Mouse (Mus musculus) mesoderm, embryonic 11.5 days (tissue): ENCODE data around the gene Gm10638.
A peak's percentile ranks its signal among the peaks of the same experiment; 100 is the strongest.

Experiments used
- DNase-seq: peaks from one replicate; pipeline ENCODE4 v3.0.0-alpha.2; 2012; ENCODE audit warnings: low read depth, low spot score

The Gm10638 gene

GRCm38 (mm10) chr8:86745221-86745934 lies at the start of gene Gm10638, which contains the start of gene Siah1a:
TSS of gene Gm10638 (plus strand) at chr8:86745699.
TSS of gene Siah1a (minus strand) at chr8:86745934.
- peak; percentile 75 for DNase-seq

GRCm38 (mm10) chr8:86695703-86696102 lies 49.8 kb upstream of the Gm10638 start:
- DNase-seq, result no peak

- no peak for DNase-seq
Observed at GRCm38 (mm10) chr8:86698811-86699421, 46.6 kb upstream of the Gm10638 start.

GRCm38 (mm10) chr8:86699471-86699870 lies 46.0 kb upstream of the Gm10638 start:
- no peak for DNase-seq

- no peak for DNase-seq
Observed at GRCm38 (mm10) chr8:86702453-86702852, 43.0 kb upstream of the Gm10638 start.

GRCm38 (mm10) chr8:86705317-86705716 lies 40.2 kb upstream of the Gm10638 start:
- no peak for DNase-seq

- no peak for DNase-seq
Observed at GRCm38 (mm10) chr8:86706756-86707155, 38.7 kb upstream of the Gm10638 start.

GRCm38 (mm10) chr8:86707873-86708272 lies 37.6 kb upstream of the Gm10638 start:
- DNase-seq, result no peak

GRCm38 (mm10) chr8:86712594-86712993 lies 32.9 kb upstream of the Gm10638 start:
- no peak for DNase-seq

- DNase-seq, result peak; percentile 75
Observed at GRCm38 (mm10) chr8:86713407-86714188, 31.9 kb upstream of the Gm10638 start.

- DNase-seq, result no peak
Observed at GRCm38 (mm10) chr8:86718332-86718994, 27.0 kb upstream of the Gm10638 start.

- DNase-seq, result no peak
Observed at GRCm38 (mm10) chr8:86719368-86719767, 26.1 kb upstream of the Gm10638 start.

GRCm38 (mm10) chr8:86720756-86721459 lies 24.6 kb upstream of the Gm10638 start:
- DNase-seq, result no peak

GRCm38 (mm10) chr8:86721490-86721889 lies 24.0 kb upstream of the Gm10638 start:
- no peak for DNase-seq

GRCm38 (mm10) chr8:86726959-86727358 lies 18.5 kb upstream of the Gm10638 start:
- no peak for DNase-seq

GRCm38 (mm10) chr8:86728224-86728950 lies 17.1 kb upstream of the Gm10638 start:
- DNase-seq, result no peak

GRCm38 (mm10) chr8:86730303-86730702 lies 15.2 kb upstream of the Gm10638 start:
- no peak for DNase-seq

GRCm38 (mm10) chr8:86730860-86731259 lies 14.6 kb upstream of the Gm10638 start:
- DNase-seq, result no peak

- no peak for DNase-seq
Observed at GRCm38 (mm10) chr8:86734171-86734570, 11.3 kb upstream of the Gm10638 start.

- no peak for DNase-seq
Observed at GRCm38 (mm10) chr8:86734954-86735353, 10.5 kb upstream of the Gm10638 start.
